Mouse (Mus musculus) right cerebral cortex, adult 2 months (tissue): ENCODE measurements around the gene Mb21d2.

Source experiments
- DNase-seq, 2 experiments: peaks; one replicate each; pipeline ENCODE4 v3.0.0; 2021 to 2022; ENCODE audit warnings: low spot score in 2 of 2

The Mb21d2 gene

GRCm38 (mm10) chr16:28902620-28903565 is 26.6 kb downstream of the Mb21d2 start:
- DNase-seq = no peak

GRCm38 (mm10) chr16:28899161-28899540 is 30.3 kb downstream of the Mb21d2 start:
- DNase-seq = no peak

- no peak for DNase-seq
Measured at GRCm38 (mm10) chr16:28898509-28899160, 30.8 kb downstream of the Mb21d2 start.

- DNase-seq = no peak
Measured at GRCm38 (mm10) chr16:28896571-28896970, 32.9 kb downstream of the Mb21d2 start.

GRCm38 (mm10) chr16:28894872-28895271 is 34.6 kb downstream of the Mb21d2 start:
- DNase-seq = no peak

- no peak for DNase-seq
Measured at GRCm38 (mm10) chr16:28893266-28893665, 36.2 kb downstream of the Mb21d2 start.

GRCm38 (mm10) chr16:28886201-28886745 is 43.2 kb downstream of the Mb21d2 start:
- no peak for DNase-seq

GRCm38 (mm10) chr16:28885474-28885873 is 44.0 kb downstream of the Mb21d2 start:
- DNase-seq = no peak

- no peak for DNase-seq
Measured at GRCm38 (mm10) chr16:28884661-28885060, 44.8 kb downstream of the Mb21d2 start.

GRCm38 (mm10) chr16:28883649-28884048 is 45.8 kb downstream of the Mb21d2 start:
- no peak for DNase-seq

- no peak for DNase-seq
Measured at GRCm38 (mm10) chr16:28882687-28883428, 46.6 kb downstream of the Mb21d2 start.

GRCm38 (mm10) chr16:28881787-28882186 is 47.7 kb downstream of the Mb21d2 start:
- no peak for DNase-seq

- no peak for DNase-seq
Measured at GRCm38 (mm10) chr16:28880756-28881155, 48.7 kb downstream of the Mb21d2 start.

- peak in 1 of 2 experiments; percentile 19 for DNase-seq
Measured at GRCm38 (mm10) chr16:28880307-28880681, 49.2 kb downstream of the Mb21d2 start.

GRCm38 (mm10) chr16:28879636-28880306 is 49.7 kb downstream of the Mb21d2 start:
- no peak for DNase-seq

GRCm38 (mm10) chr16:28877162-28877662 is 52.3 kb downstream of the Mb21d2 start:
- no peak for DNase-seq

GRCm38 (mm10) chr16:28873404-28873895 is 56.0 kb downstream of the Mb21d2 start:
- no peak for DNase-seq

GRCm38 (mm10) chr16:28870860-28871259 is 58.6 kb downstream of the Mb21d2 start:
- DNase-seq = peak; percentile 27 to 36

- DNase-seq = no peak
Measured at GRCm38 (mm10) chr16:28870456-28870855, 59.0 kb downstream of the Mb21d2 start.

- no peak for DNase-seq
Measured at GRCm38 (mm10) chr16:28868864-28869263, 60.6 kb downstream of the Mb21d2 start.
